Mouse (Mus musculus) heart, postnatal 0 days (tissue): ENCODE results near the gene Cstad.

ENCODE experiments used
- CTCF ChIP-seq: IDR thresholded peaks from 2 replicates; pipeline ENCODE4 v1.5.1; 2016; ENCODE audit warnings: antibody characterized with exemption, control low read depth, low read depth
- EP300 ChIP-seq: IDR thresholded peaks from 2 replicates; pipeline ENCODE4 v1.6.1; 2016; ENCODE audit warnings: antibody characterized with exemption, low read depth

DNA sequence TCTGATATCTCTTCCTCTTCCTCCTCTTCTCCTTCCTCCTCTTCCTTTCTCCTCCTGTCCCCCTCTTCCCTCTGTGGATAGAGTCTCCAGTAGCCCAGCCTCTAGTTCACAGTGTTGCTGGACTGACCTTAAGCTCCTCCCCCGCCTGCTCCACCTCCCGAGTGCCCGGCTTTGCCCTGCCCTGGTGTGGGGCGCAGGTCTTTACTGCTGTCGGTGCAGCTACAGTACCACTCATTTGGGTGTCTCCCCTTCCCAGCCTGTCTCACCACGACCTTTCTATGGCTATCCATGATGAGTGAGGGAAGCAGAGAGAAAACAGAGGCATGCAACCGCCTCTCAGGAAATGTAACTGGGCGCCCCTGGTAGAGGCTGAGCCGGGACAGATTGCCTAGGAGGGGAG is 5.5 kb downstream of the Cstad start:
- TF ChIP-seq EP300, result no peak
- TF ChIP-seq CTCF, result no peak
